Mouse (Mus musculus) urinary bladder, adult 2 months (tissue): Measurements from ENCODE around the gene Cnot6. TPM values are rescaled to one million over a fixed set of nuclear protein-coding genes. Genes with fewer than 3 reads are reported as not detected.

Experiments
- DNase-seq: peaks from one replicate; pipeline ENCODE4 v3.0.0; 2022; ENCODE audit warnings: low spot score
- polyA plus RNA-seq: library from polyadenylated mRNA; depleted of rRNA; stranded (reverse); fragments of >200 nt; gene quantifications from 2 replicates; pipeline ENCODE4 v1.2.3, GENCODE M21; 2012

The Cnot6 gene
- polyA plus RNA-seq, 1 experiment: 29.9 TPM

DNA sequence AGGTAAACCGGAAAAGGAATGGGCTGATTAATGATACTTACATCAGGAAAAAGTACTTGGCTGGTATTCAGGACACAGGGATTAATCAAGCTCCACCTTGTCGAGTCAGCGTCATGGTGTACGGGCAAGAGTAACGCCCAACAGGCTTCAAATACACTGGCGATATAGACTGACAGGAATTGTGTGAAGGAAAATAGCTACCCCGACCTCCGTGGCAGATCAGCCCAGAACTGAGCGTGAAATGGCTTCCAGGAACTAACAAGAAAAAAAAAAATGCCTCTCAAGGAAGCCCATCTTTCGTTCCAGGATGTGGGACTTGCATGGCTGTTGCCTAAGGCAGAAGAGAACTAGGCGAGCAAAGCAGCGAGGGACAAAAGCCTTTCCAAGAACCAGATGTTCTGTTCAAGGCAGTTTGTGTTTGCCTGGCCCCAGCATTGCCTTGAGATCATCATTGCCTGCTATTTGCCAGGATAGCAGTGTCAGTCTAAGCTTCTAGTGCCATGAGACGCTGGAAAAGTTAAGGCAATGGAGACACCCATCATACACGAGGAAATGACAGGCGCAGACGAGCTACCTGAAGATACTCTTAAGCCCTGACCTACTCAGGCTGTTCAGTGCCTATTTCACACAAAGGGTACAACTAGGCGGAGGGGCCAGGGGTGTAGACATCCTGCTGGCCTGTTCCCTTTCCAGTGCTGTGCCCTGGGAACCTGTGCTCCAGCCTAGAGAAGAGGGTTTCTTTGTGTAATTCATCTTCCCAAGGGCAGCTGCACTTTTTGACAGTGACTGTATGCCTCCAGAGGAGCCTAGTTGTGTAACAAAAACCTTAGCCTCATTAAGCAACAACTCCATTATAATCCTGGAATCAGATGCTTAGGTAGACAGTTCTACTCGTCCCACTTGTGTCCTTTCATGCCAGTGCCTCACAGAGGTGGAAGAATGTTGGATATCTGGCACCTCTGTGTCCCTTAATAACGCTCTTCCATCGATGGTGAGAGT lies 1.1 kb upstream of the Cnot6 start:
- DNase-seq: no peak

DNA sequence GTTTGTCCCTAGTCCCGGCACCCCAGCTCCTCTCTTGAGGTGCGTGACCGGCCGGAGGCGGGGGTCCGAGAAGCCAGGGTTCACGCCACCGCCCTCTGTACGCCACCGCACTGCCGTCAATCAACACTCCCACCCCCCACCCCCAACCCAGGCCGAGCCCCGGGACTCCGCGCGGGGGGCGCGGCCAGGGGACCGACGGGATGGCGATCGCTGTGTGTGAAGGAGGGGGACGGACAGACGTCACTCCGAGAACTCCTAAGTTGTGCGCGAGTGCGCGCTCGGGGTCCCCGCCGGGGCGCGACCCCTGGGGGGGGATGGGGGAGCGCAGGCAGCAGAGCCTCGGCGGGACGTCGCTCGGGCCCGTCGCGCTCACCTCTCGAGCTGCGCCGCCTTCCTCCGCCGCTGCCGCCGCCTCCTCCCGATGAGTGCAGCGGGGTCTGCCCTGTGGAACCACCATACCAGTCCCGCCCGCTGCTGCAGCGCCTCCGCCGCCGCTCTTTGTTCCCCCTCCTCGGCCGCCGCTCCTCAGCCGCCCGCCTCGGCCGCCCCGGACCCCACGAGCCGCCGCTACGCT lies 455 bp downstream of the Cnot6 start:
- DNase-seq: peak; percentile 41

DNA sequence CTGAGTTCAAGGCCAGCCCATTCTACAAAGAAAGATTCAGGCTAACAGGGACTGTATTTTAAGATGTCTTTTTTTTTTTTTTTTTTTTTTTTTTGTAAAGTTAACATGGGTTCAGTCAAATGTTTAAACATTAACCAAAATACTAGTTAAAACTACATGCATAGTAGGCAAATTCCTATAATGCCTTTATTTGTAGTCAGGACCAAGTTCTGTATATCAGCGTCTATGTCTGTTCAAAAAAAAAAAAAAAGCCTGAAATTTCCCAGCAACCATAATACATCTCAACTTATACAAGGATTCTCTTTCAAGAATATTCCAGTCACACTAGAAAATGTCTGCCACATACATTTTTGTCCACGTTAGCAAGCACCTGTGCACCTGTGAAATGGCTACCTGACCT lies 1.9 kb downstream of the Cnot6 start:
- no peak for DNase-seq

DNA sequence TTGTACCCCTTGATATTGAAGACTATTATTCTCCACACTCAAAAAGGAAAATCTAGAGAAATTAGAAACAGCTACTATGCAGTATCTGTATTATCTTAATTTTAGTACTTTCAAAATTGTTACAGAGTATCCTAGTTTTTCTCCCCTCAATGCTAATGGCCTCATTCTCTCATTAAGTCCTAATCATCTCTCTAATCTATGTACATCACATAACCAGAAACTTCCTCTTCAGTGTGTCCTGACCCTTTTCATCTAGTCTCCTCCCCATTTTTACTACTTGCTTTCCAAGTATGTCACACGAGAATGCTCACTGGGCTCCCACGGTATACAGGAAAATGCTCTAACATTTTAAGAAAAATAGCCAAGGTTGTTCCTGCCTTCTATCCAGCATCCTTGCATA lies 4.7 kb downstream of the Cnot6 start:
- no peak for DNase-seq

DNA sequence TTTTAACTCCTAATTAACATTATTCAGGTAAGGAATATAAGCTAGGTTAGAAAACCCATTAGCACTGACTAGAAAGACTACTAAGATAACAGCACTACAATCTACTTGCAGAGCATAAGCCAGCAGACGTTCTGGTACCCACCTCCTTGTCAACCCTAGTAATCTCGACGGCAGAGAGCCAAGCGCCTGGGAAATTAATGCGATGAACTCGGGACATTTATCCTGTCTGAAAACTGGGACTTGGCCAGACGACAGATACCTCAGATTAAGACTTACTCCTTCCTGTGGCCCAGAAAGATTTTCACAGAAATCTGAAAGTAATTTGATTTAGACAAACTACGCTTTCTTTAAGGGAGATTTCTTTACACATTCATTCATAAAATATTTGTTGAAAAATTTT lies 7.7 kb downstream of the Cnot6 start:
- no peak for DNase-seq

DNA sequence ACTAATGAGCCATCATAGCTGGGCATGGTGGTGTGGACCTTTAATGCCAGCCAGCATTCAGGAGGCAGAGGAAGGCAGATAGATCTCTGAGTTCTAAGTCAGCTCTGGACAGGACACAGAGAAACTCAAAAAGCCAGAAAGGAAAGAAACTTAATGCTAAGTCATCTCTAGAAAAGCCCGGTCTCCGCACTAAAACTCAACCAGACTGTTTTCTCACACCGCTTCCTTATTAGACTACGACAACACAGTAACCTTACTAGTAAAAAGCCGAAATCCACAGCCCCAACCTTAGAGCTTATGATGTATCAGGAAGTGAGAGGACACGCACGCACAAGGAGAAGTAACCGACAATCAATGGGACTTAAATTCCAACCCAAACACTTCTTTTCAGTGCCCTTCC lies 10.5 kb downstream of the Cnot6 start:
- no peak for DNase-seq

DNA sequence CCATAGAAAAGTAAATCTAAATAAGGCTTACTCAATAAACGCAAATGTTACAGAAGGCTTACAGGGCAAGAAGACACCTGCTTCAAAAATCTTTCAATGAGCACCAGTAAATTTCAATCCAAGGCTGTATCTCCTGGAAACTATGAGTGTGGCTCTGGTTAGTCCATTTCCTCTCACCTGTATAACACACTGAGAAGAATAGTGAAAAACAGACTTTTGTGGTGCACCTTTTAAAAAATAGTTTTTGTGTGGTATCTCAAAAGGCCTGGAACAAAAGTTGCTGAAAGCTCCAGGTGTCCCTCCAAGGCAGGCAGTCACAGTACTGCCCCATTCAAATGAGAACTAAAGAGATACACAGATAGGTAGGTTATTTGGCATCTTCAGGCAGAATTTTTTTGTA lies 13.4 kb downstream of the Cnot6 start:
- DNase-seq: no peak

DNA sequence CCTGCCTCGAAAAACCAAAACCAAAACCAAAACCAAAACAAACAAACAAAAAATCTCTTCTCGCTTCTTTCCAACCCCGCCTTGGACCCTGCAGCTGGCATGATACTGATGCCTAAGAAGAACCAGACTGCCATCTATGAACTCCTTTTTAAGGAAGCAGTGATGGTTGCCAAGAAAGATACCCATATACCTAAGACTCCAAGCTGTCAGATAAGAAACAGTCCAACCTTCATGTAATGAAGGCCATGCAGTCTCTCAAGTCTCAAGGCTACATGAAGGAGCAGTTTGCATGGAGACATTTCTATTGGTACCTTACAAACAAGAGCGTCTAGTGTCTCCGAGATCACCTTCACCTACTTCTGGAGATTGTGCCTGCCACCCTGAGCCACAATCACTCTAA lies 14.7 kb downstream of the Cnot6 start:
- no peak for DNase-seq

DNA sequence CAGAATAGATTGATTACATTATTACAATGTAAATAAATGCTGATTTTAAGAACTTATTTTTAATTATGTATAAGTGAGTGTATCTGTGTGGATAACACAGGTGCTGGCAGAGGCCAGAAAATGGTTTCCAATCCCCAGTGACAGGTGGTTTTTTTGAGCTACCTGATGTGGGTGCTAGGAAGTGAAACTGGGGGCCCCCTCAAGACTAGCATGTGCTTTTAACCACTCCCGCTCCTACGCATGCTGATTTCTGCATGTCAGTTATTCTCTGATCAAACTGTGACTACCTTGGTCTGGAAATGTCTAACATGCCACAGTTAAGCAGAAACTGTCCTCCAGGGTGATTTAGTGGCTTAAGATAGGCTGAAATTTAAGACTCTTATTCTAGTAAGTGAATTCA lies 16.1 kb downstream of the Cnot6 start:
- DNase-seq: no peak

DNA sequence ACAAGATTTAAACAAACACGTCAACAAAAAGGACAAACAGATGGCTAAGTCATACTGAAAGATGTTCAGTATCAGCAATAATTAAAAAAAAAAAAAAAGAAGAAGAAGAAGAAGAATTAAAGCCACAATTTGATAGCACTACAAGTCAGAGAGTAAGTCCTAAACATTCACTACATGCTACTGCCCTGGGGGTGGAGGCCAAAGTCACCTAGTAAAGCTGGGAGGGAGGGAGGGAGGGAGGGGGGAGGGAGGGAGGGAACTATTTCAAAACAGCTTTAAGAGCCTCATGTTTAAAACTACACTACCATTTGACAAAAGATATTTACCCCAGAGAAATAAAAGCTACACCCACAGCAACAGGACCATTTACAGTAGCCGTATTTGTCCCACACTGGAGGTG lies 16.8 kb downstream of the Cnot6 start:
- no peak for DNase-seq

DNA sequence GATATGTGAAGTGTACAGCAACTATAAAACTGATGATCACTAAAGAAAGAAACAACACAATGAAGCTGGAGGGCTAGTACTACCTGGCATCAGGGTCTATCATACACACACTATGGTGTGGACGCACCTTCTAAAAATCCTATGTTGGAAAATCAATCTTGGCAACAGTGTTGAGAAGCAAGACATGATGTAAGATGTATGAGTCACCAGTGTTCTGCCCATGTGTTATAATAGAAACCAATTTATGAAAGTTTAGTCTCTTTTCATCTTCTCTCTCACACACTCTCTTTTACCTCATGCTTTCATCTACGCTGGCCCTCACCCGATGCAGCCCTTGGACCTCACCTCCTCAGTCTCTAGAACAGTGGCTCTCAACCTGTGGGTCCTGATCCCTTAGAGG lies 17.5 kb downstream of the Cnot6 start:
- no peak for DNase-seq

DNA sequence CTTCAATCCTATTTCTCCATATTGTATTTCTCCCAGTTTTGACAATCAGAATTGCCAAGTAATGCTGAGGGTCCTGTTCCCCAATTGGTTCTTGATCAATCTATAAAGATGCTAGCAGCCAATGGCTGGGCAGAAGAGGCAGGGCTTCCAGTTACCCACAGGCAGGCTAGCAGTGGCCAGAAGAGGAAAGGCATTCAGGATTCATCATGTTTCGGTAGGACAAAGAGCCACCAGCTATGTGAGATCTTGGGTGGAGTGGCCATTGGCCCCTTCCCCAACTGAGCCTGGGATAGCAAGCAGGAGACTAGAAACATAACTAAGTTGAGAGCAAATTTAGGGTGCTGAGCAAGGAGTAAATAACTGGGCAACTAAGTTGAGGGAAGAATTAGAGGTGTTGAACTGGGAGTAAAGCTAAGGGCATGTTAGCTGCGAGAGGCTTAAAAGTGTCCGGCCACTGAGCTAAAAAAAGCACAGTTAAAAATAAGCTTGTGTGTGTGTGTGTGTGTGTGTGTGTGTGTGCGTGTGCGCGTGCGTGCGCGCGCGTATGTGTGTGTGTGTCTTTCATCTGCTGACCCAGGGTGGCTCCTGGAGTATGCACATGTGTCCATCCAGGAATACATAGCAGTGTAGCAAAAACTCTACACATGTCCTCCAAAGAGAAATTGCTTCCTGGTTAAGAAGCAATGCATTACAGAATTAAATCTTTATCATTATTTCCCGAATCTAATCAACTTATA lies 28.1 kb downstream of the Cnot6 start:
- DNase-seq: no peak

DNA sequence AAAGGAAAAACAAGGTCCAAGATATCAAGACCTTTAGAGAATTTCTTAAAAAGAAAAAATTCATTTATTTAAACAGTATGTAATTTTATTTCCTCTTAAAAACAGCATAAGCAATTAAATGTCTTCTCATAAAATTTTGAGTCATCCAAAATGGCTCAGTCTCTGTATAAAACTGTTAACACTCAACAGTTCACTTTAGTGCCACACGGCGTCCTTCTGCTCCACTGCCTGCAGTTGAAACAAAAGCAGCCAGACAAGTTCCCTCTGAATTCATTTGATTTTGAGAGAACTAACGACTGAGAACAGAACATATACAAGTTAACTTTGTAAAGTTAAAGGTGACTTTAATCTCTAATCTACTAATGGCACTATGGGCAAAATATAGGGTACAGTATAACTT lies 39.1 kb downstream of the Cnot6 start:
- DNase-seq: no peak

DNA sequence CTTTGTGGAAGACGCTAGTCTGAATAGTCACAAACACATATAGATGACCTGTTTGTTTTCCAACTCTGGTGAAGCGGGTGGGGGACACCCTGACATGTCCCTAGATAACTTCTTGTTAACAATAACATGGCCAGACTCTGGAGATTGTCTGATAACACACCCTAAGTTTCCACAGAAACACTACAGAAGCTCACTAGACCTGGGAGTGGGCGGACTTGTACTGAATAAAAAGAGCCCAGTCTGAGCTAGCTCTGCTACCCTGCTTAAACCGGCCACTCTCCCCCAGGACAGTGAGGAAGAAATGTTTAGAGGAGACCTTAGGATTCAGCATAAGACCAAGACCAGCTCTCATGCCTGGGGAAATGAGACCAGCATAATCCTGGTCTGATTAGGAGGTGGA lies 47.1 kb downstream of the Cnot6 start:
- DNase-seq: no peak

DNA sequence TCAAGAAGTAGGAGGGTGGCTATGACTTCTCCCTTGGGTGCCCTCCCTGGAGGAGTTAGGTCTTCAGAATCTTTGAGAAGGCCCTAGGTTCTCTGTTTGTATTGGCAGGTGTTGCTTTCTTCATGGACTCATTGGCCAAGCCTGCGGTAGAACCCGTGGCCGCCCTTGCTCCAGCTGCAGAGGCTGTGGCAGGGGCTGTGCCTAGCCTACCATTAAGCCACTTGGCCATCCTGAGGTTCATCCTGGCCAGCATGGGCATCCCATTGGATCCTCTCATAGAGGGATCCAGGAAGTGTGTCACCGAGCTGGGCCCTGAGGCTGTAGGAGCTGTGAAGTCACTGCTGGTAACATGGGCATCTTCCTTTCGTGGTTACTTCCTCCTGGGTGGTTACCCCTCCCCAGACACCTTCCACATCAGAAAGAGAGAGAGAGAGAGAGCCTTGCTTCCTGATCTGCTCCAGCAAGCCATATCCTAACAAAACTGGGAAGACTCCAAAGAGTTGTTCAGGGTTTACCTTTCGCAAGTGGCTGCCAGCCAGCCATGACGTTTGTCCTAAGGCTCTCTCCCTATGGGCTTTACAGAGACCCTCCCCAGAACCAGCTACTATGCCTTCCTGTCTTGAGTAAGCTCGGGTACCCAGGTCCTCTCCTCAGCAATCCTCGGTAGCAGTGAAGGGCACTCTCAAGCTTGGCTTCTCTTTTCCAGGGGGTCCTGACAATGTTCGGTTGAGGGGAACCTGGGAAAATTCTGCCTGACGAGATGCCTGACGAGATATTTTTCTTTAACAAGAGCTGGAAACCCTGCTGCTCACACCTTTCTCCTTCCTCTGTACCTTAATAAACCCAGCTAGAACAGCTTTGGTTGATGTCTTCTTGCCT lies 48.0 kb downstream of the Cnot6 start:
- DNase-seq: no peak

DNA sequence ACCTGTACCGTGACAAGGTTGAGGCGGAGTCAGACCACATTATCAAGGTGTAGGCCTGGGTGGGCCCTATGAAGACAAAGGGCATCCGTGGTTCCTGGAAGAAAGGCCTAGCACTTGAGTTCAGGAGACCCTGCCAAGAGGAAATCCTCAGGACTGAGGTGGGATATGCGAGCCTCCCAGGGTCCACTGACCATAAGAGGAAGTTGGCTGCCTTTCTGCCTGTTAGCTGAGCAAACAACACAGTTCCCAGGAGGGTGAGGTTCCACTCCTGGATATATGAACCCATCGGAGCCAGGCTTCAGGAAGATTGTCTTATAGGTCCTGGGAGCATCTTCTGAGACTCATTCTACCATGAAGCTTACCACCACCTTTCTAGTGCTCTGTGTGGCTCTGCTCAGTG lies 49.2 kb downstream of the Cnot6 start, which contains the start of gene Scgb3a1:
Scgb3a1 (plus strand) TSS at position 301 of the 400 bp plus-strand sequence.
- no peak for DNase-seq

DNA sequence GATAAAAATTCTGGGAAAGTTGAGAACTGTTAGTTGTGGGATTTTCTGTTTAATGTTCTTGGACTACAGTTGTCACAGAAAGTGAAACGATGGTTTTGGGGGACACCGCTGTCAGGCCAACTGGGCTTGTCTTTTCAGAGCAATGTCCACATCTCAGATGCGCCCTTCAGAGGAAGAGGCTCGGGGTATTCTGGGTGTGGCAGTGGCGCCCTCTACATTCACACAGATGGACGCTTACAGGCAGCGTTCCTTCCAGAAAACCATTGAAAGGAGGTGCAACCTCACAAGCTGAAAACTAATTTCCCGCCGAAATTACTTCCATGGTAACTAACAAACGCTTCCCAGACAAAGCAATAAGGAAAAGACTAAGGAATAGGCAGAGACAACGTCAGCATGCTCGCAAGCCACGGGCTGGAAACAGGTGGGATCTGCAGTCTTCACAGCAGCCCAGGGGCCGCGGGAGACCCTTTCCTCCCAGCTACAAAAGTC lies 50.2 kb downstream of the Cnot6 start:
- DNase-seq: no peak

DNA sequence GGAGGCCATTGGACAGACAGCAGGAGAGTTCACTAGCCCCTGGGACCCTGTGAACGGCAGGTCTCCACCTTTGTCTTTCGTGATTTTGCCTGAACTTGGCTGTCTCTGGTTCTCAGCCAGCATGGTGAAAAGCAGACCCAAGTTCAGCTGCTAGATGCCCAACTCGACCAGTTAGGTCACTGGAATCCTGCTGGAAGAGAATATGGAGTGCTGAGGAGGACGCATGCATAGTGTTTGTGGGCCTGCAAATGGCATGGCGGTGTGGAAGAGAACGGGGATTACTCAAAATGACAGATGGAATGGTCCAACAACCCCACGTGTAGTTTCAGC lies 53.1 kb downstream of the Cnot6 start:
- no peak for DNase-seq

DNA sequence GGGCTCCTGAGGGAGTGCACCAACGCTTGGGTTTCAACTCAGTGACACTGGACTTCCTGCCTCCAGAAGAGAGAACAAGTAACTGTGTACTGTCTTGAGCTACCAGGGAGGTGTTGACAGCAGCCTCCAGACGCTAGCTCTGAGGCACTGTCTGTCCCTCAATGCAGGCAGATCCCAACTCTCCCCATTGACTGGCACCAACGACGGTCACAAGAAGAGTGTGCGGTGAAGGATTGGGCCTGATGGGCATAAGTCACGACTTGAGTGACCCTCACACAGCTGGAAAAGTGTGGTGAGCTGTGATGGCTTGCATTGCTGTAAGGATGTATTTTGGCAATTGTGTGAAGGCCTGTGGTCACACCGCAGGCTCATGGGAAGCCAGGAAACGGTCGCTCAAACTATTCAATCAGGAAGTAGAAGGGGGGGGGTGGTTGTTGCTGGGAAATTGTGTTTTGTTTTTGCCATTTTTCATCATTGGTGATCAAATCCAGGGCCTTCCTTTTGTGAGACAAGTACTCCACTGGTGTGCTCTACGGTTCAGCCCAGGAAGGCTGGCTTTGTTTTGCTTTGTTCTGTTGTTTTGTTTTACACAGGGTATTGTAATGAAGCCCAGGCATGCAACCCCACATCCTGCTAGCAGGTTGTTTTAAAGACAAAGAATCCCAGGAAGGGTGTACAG lies 53.6 kb downstream of the Cnot6 start:
- no peak for DNase-seq

DNA sequence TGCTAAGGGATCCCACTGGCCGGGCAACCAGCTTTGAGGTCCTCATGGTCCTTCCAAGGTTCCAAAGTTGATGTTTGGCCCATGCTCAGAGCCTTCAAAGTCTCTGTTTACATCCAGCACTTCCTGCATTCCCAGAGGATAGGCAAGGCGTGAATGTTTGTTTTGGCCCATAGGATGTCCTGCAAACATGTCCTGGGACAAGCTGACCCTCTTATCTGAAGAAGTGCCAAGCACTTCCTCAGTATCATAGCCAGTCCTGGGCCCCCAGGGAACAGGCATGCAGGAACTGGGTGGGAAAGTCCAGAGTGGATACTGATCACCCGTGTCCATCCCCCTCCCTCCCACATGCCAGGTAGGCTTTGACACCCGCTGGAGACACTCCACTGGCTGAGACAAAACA lies 54.5 kb downstream of the Cnot6 start:
- no peak for DNase-seq

DNA sequence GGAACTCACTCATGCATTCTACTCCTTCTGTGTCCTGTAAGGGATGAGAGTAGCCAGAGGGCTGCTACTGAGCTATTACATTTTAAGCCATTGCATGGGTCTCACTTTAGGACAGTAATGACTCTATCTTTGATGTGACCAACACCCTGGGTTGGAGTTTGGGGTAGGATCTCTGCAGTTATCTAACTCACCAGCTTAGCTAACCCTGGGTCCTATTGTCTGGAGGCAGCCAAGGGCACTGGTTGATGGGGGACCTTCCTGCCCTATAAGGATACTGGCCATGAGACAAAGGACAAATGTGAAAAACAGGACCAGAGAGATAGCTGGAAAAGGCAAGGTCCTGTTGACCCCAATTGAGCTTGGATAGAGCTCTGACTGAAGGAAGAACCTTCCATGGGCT lies 57.0 kb downstream of the Cnot6 start:
- DNase-seq: peak; percentile 6
